In genomic region chr11:74610068-74610467, GRCm38 (mm10) we compare ENCODE assay signal across 10 mouse cellular contexts. TPM values are rescaled to one million over a fixed set of nuclear protein-coding genes. Genes with fewer than 3 reads are reported as not detected.
DNase-seq lines count a peak whose midpoint lies in the region; ATAC-seq and TF ChIP-seq lines count a peak whose summit lies in the region.
"Had no signal": no experiment of that assay in that cellular context is flagged by ENCODE, and none has a peak within 500 bp of the region (broad histone marks: within the 10 kb centered on the region; RNA-seq: fewer than 3 reads in every experiment).

No protein-coding gene starts in this region.

- TF ChIP-seq CTCF in stomach, postnatal 0 days (IDR thresholded peaks at IDR 0.05; ENCODE audit: low read depth) = no peak

- 22% methylated on average over 5 of the region's 5 CpGs for WGBS in heart, embryonic 11.5 days (ENCODE audit: insufficient replicate concordance)
- 25% methylated on average over 5 of the region's 5 CpGs for WGBS in stomach, embryonic 14.5 days
- WGBS in stomach, postnatal 0 days = 37% methylated on average over 5 of the region's 5 CpGs
- 16% methylated on average over 5 of the region's 5 CpGs for WGBS in limb, embryonic 13.5 days

- H3K4me2 ChIP-seq in heart, embryonic 11.5 days = peak overlapping the region; percentile 87
- no peak overlapping the region for H3K4me2 ChIP-seq in stomach, embryonic 14.5 days (replicated peaks; ENCODE audit: low read depth, low read length)
- no peak overlapping the region for H3K4me2 ChIP-seq in stomach, postnatal 0 days (replicated peaks; ENCODE audit: low read depth)
- H3K4me2 ChIP-seq in limb, embryonic 13.5 days (replicated peaks) = no peak overlapping the region

- no peak for TF ChIP-seq EP300 in stomach, postnatal 0 days (optimal IDR thresholded peaks at IDR 0.05)

- no peak overlapping the region for H3K27ac ChIP-seq in heart, embryonic 11.5 days (ENCODE audit: low read depth, low read length)
- H3K27ac ChIP-seq in stomach, embryonic 14.5 days (ENCODE audit: low read length) = no peak overlapping the region
- no peak overlapping the region for H3K27ac ChIP-seq in stomach, postnatal 0 days (replicated peaks)
- H3K27ac ChIP-seq in limb, embryonic 13.5 days = no peak overlapping the region
- H3K27ac ChIP-seq: limb, embryonic 15.5 days had no signal

- no peak overlapping the region for H3K9ac ChIP-seq in heart, embryonic 11.5 days (ENCODE audit: low read depth, low read length)
- H3K9ac ChIP-seq in stomach, embryonic 14.5 days (replicated peaks; ENCODE audit: low read depth, low read length) = no peak overlapping the region
- no peak overlapping the region for H3K9ac ChIP-seq in stomach, postnatal 0 days (ENCODE audit: low read length)
- no peak overlapping the region for H3K9ac ChIP-seq in limb, embryonic 13.5 days
- H3K9ac ChIP-seq: limb, embryonic 15.5 days had no signal

- ATAC-seq in heart, embryonic 11.5 days (replicated peaks; ENCODE audit: insufficient number of reproducible peaks, low FRiP score, low TSS enrichment) = no peak
- ATAC-seq in stomach, embryonic 14.5 days (ENCODE audit: insufficient number of reproducible peaks, insufficient read depth, low FRiP score, low read depth) = no peak
- ATAC-seq in stomach, postnatal 0 days (ENCODE audit: low FRiP score, low TSS enrichment) = no peak
- ATAC-seq in limb, embryonic 13.5 days (ENCODE audit: low FRiP score, low read depth) = no peak

- peaks cover 30% of the 10 kb centered on the region for H3K27me3 ChIP-seq in heart, embryonic 11.5 days (ENCODE audit: control insufficient read depth, insufficient read depth, low read length)
- peaks cover 21% of the 10 kb centered on the region for H3K27me3 ChIP-seq in stomach, embryonic 14.5 days (ENCODE audit: control insufficient read depth, insufficient read depth, low read length)
- H3K27me3 ChIP-seq in stomach, postnatal 0 days (ENCODE audit: control insufficient read depth, insufficient read depth, low read length) = peaks cover 6% of the 10 kb centered on the region; the same call in 1 of the 2 replicates
- peaks cover 73% of the 10 kb centered on the region for H3K27me3 ChIP-seq in limb, embryonic 13.5 days

- DNase-seq in heart, adult 9 months (ENCODE audit: low spot score in 2 of 2) = no peak
- no peak for DNase-seq in stomach, postnatal 0 days (ENCODE audit: low spot score)
- no peak for DNase-seq in frontal cortex, postnatal 36 days (ENCODE audit: low spot score in 2 of 2)
- DNase-seq in left cerebral cortex, adult 11 months (ENCODE audit: low spot score) = no peak
- no peak for DNase-seq in left cerebral cortex, adult 9 months (ENCODE audit: low spot score in 2 of 2)
- DNase-seq: B cell, adult 2 months had no signal

- no peaks in the 10 kb centered on the region for H3K9me3 ChIP-seq in heart, embryonic 11.5 days (replicated peaks; ENCODE audit: control insufficient read depth, low read length)
- no peaks in the 10 kb centered on the region for H3K9me3 ChIP-seq in stomach, embryonic 14.5 days (ENCODE audit: control insufficient read depth, low read depth, low read length)
- H3K9me3 ChIP-seq in stomach, postnatal 0 days (ENCODE audit: control insufficient read depth, low read length) = no peaks in the 10 kb centered on the region
- H3K9me3 ChIP-seq in limb, embryonic 13.5 days = no peaks in the 10 kb centered on the region
- H3K9me3 ChIP-seq: limb, embryonic 15.5 days had no signal

- H3K36me3 ChIP-seq in heart, embryonic 11.5 days (ENCODE audit: control insufficient read depth, insufficient read depth, low read length) = no peaks in the 10 kb centered on the region
- no peaks in the 10 kb centered on the region for H3K36me3 ChIP-seq in stomach, embryonic 14.5 days (ENCODE audit: control insufficient read depth, insufficient read depth, low read length)
- no peaks in the 10 kb centered on the region for H3K36me3 ChIP-seq in stomach, postnatal 0 days (ENCODE audit: control insufficient read depth, insufficient read depth, low read length)
- no peaks in the 10 kb centered on the region for H3K36me3 ChIP-seq in limb, embryonic 13.5 days
- H3K36me3 ChIP-seq: limb, embryonic 15.5 days had no signal

- peaks cover 13% of the 10 kb centered on the region; the same call in 1 of the 2 replicates for H3K4me1 ChIP-seq in heart, embryonic 11.5 days (ENCODE audit: control insufficient read depth, insufficient read depth, low read length)
- peaks cover 5% of the 10 kb centered on the region; the same call in 1 of the 2 replicates for H3K4me1 ChIP-seq in stomach, embryonic 14.5 days (ENCODE audit: control insufficient read depth, insufficient read depth, low read length)
- H3K4me1 ChIP-seq in stomach, postnatal 0 days (replicated peaks; ENCODE audit: control insufficient read depth, insufficient read depth) = no peaks in the 10 kb centered on the region; the same call in 1 of the 2 replicates
- peaks cover 8% of the 10 kb centered on the region; the same call in 1 of the 2 replicates for H3K4me1 ChIP-seq in limb, embryonic 13.5 days

- peak overlapping the region; percentile 51 for H3K4me3 ChIP-seq in heart, embryonic 11.5 days (ENCODE audit: low read depth, low read length)
- H3K4me3 ChIP-seq in stomach, embryonic 14.5 days (ENCODE audit: low read depth, low read length) = 0 out of 2 replicates have a peak overlapping the region, but pooled peaks have one; percentile 34
- no peak overlapping the region for H3K4me3 ChIP-seq in stomach, postnatal 0 days (ENCODE audit: low read depth, low read length)
- H3K4me3 ChIP-seq in limb, embryonic 13.5 days = peak overlapping the region; percentile 37; the same call in 1 of the 2 replicates

RNA-seq across cellular contexts. Expression of gene Rap1gap2, which starts 0.6 kb away (rescaled TPM):
- 6.6 TPM in 2 replicates for polyA plus RNA-seq in heart, embryonic 11.5 days (2014; fragmentation: Nextera tagmentation; extraction: Ambion mirVana)
- 5.6 and 6.6 TPM in 2 replicates for polyA plus RNA-seq in stomach, embryonic 14.5 days (2014; fragmentation: Nextera tagmentation; extraction: Ambion mirVana)
- 7.6 and 8.2 TPM in 2 replicates for polyA plus RNA-seq in stomach, postnatal 0 days (2015; fragmentation: Nextera tagmentation; extraction: Ambion mirVana)
- polyA plus RNA-seq in limb, embryonic 13.5 days (2015; fragmentation: Nextera tagmentation; extraction: Ambion mirVana) = 1.0 and 1.2 TPM in 2 replicates

RNA-seq across cellular contexts. Expression of gene Ccdc92b, which starts 9.3 kb away (rescaled TPM):
- 2.8 and 3.5 TPM in 2 replicates for polyA plus RNA-seq in heart, embryonic 11.5 days (2014; fragmentation: Nextera tagmentation; extraction: Ambion mirVana)
- 0.61 and 0.86 TPM in 2 replicates for polyA plus RNA-seq in stomach, embryonic 14.5 days (2014; fragmentation: Nextera tagmentation; extraction: Ambion mirVana)
- polyA plus RNA-seq in stomach, postnatal 0 days (2015; fragmentation: Nextera tagmentation; extraction: Ambion mirVana) = 0.55 and 0.62 TPM in 2 replicates
- 0.33 and 0.37 TPM in 2 replicates for polyA plus RNA-seq in limb, embryonic 13.5 days (2015; fragmentation: Nextera tagmentation; extraction: Ambion mirVana)

RNA-seq across cellular contexts. Expression of gene Cluh, which starts 39.2 kb away (rescaled TPM):
- polyA plus RNA-seq in heart, embryonic 11.5 days (2014; fragmentation: Nextera tagmentation; extraction: Ambion mirVana) = 27.5 and 33.1 TPM in 2 replicates
- polyA plus RNA-seq in stomach, embryonic 14.5 days (2014; fragmentation: Nextera tagmentation; extraction: Ambion mirVana) = 24.0 and 24.4 TPM in 2 replicates
- 17.8 and 19.9 TPM in 2 replicates for polyA plus RNA-seq in stomach, postnatal 0 days (2015; fragmentation: Nextera tagmentation; extraction: Ambion mirVana)
- 19.9 and 21.4 TPM in 2 replicates for polyA plus RNA-seq in limb, embryonic 13.5 days (2015; fragmentation: Nextera tagmentation; extraction: Ambion mirVana)
